Mouse (Mus musculus) liver, embryonic 14.5 days (tissue): ENCODE data around the gene Fam198a.

Experiments used
- CTCF ChIP-seq: IDR thresholded peaks from 2 replicates; pipeline ENCODE4 v1.5.1; 2016; ENCODE audit warnings: antibody characterized with exemption, low read depth, control low read depth
- EP300 ChIP-seq: IDR thresholded peaks from 2 replicates; pipeline ENCODE4 v1.6.1; 2016; ENCODE audit warnings: antibody characterized with exemption, low read depth

GRCm38 (mm10) chr9:122025855-122026590, 75.2 kb downstream of the Fam198a start:
- TF ChIP-seq CTCF (no peak), EP300 (no peak)
